Mouse (Mus musculus): Measurements from ENCODE around the gene Lamb1. TPM values are rescaled to one million over a fixed set of nuclear protein-coding genes. Genes with fewer than 3 reads are reported as not detected.

Lamb1 gene
- total RNA-seq, 2 experiments from 2014 or later = 266 to 279 TPM

DNA sequence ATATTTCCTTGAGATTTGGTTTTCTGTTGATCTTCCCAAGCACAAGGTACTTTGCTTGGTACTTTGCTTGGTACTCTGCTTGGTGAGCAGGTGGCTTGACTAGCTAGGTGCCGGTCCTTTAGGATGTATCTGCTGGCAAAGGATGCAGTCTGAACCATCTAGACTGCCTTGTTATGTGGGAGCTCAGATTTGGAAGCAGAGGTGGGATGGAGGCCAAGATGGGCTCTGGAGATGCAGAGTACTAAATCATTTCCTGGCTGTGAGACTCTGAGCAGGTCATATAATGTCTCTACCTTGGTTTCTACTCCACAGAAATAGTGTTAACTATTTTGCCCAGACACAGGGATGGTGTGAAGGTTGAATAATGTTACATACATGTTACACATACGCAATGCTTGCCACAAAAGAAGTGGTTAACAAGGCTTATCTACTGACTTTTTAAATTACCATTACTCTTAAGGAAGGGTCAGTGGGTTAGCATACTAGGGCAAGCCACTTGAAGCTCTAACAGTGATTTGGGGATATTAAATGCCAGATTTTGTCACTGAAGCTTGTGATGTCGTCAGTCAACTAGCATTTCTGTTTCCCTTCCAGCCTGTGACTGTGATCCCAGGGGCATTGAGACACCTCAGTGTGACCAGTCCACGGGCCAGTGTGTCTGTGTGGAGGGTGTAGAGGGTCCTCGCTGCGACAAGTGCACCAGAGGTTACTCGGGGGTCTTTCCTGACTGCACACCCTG, 52.8 kb downstream of the Lamb1 start:
- DNase-seq = no peak

DNA sequence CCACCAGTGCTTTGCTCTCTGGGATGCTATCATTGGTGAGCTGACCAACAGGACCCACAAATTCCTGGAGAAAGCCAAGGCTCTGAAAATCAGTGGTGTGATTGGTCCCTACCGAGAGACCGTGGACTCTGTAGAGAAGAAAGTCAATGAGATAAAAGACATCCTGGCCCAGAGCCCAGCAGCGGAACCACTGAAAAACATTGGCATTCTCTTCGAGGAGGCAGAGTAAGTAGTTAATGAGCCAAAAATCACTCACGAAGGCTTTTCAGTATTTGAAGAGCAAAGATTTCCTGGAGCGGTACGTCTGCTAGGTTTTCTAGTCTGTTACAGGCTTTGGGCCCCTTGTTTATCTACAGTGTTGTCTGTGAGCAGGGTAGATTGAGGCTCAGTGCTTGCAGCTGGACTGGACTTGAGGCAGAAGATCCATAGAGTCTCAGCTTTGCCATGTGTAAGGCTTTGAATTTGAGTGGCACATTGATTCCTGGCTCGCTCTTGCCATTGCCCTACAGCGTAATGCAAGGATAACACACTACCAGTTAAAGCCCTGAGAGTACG, 53.5 kb downstream of the Lamb1 start:
- DNase-seq = peak; percentile 72

DNA sequence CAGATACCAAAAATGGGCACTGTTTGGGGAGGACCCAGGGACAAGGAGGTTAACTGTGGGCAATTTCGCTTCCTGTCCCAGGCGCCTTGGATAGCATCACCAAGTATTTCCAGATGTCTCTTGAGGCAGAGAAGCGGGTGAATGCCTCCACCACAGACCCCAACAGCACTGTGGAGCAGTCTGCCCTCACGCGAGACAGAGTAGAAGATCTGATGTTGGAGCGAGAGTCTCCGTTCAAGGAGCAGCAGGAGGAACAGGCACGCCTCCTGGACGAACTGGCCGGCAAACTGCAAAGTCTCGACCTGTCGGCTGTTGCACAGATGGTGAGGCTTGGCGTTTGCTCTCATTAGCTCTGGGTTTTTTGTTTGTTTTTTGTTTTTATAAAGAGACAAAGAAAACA, 55.8 kb downstream of the Lamb1 start:
- DNase-seq = no peak

DNA sequence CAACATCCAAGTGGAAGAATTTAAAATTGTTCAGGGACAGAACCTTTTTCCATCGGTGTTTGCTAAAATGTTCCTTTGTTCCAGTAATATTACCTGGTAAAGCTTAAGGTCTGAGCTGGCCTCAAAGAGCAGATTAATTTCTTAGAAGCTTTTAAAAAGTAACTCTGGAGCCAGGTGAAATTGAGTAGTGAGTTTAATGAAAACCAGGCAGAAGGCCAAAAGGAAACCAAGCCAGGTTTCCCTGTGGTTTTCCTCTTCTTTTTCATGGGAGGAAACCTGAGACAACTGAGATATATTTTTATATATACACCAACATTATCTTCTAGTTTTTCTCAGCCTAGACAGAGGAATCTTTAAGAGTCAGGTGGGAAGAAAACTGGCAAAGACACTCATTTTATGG, 56.5 kb downstream of the Lamb1 start:
- DNase-seq = no peak

DNA sequence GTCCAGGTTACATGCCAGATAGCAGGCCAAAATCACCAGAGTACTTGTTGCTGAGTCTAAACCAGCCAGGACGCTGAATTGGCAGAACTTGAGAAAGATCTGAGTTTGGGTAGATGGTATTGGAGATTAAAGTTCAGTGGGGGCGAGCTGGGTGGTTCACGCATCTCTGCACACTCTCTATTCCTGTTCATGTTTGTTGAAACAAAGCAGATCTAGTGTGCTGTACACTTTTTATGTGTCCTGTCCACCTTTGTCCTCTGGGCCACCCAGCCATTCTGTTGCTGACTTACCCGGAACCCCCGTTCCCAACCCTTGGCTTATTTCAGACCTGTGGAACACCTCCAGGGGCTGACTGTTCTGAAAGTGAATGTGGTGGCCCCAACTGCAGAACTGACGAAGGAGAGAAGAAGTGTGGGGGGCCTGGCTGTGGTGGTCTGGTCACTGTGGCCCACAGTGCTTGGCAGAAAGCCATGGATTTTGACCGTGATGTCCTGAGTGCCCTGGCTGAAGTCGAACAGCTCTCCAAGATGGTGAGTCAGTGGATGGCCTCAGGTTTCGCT, 58.2 kb downstream of the Lamb1 start:
- DNase-seq = no peak

DNA sequence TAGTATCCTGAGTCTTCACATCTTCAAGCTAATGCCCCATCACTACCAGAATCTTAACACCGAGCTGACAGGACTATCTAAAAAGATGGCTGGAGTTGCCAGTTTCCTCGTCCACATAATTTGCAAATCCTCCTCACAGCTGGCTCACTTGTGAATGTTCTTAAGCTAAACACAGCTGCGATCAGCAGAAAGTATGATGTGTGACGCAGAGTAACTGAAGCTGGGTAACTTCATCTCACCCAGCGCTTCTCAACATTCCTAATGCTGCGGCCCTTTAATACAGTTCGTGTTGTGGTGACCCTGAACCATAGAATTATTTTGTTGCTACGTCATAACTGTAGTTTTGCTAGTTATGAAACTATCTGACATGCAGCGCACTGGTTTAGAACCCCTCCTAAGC, 62.1 kb downstream of the Lamb1 start:
- no peak for DNase-seq

DNA sequence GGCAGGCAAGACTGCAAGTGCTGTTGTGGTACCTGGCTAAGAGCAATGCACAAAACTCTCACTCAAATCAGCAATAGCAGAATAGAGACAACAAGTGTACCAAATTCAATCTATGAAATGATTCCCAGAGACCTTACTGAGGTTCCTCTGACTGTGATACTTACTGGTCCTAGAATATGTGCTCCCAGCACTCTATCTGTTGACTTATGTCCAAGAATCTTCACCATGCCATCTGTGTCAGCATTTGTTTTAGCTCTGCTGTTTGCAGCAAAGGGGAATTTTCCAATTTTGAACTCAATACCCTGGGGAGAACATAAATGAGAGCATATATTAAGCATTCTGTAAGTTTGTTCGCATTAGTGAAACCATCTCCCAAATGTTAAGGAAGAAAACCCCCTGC, 68.2 kb downstream of the Lamb1 start:
- no peak for DNase-seq

DNA sequence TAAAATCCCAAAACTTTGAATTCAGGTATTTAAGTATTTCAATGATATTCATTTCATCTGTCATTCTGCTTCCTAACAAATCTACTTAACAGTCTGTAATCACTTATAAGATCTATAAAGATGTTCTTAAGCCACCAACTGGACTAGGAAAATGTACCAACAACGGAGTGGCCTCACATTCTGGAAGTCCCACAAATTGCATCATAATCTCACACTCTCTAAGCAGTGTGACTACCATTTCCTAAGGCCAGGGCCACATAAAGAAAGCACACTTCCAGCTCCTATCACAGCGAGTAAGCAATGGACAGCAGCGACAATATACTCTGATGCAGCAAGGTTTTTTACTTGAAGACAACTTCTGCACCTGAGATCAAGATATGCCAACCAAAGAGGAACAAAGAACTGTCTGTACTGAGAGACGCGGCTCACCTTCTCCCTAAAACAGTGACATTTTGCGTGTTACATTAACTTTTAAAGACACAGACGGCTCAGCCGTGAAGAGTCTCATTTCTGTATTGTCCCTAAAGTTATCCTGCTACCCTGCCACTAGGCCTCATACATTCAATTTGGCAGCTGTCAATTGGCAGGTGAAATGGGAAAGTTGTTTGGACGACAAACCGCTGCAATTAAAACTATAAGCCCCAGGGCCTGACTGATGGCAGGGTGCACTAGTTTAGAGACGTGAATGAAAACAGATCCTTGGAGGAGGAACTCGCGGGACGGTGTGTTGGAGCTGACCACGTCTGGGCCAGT, 85.3 kb downstream of the Lamb1 start:
- no peak for DNase-seq

DNA sequence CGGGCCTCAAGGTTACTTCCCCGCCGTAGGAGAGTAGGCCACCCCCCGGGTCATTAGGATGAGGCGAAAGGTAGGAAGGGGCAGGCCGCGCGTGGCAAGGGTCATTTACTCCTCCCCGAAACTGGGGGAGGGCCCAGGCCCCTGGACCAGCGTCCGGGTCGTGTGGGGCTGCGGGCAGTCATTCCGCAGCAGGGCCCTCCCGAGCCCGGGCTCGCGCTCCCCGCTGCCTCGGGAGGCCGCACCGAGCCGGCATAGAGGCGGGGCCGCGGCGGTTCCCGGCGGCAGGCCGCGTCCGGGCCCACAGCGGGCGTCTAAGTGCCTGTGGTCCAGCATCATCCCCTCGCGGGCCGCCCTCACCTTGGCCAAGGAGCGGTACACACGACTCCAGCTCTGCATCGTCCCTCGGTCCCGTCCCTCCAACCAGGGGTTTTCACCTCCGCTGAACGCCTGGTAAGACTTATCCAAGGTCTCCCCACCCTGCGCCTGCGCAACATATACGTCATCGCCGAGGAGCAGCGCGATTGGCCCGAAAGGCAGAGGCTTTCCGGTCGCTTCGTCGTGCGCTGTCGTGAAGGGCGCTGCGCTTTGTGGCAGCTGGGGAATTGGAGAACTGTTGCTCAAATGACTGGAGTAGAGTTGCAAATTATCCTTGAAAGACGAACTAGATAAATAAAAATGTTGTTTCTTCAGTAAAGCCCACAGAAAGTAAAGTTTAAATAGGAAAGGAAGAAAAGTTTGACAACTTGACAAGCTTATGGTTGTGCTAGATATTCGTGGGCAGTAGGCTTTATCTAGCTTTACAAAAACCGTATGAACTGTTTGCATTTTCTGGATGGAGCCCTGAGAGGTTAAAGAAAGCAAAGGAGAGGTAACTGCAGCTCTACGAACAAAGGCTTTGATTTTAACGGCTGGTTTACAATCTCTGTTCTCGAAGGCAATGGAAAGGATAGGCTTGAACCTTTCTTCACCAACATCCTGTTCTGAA, 86.2 kb downstream of the Lamb1 start, which contains the start of gene Dld:
Gene Dld, minus strand, starts transcription at position 510 of the 985 bp plus-strand sequence.
- peak; percentile 98 for DNase-seq

DNA sequence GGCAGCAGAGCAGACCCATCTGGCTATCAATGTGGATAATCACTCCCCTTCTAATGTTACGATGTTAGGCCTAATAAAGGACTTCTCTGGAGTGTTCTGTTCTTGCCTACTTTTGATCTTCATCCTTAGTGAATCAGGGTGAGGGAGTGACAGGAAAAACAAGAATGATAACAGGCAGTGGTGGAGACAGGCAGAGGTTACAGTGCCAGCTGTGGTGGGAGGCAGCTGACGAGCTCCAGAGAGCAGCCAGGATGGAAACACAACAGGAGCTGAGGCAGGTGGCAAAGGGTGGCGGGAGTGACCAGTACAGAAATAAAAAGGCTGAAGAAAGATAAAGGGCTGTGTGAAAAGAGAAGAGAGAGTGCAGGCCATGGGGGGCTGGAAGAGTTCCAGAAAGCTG, 101.4 kb downstream of the Lamb1 start:
- DNase-seq = peak; percentile 36

DNA sequence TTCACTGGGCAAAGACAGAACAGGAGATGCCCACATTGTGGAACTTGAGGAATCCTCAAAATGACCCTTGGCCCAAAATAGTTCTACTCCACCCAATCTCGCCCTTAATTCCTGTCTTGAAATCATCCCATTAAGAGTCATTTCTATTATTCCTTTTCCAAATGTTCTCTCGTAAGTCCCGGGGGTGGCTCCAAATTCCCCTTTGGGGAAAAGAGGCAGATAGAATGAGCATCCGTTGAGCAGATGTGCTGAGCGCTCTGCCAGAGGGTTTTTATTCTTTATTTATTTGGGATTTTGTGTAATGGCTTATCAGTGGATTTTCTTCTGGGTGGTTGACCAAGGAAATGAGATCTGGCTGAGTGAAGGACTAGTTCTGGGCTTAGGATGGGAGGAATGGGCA, 102.7 kb downstream of the Lamb1 start:
- DNase-seq = no peak

DNA sequence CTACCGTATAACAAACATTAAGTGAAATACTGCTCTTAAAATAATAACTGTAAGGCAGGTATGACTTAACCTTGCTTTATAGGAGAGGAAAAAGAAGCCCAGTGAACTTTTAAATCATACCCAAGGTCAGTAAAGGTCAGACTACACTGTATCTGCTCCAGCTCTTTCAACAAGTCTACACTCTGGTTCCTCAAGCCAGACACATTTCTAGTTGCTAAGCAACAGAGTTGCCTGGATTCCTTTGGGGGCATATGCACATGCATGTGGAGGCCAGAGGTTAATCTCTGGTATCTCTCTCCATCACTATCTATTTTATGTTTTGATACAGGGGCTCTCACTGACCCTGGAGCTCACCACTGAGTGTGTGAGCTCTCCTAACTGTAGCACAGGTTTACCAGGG, 104.1 kb downstream of the Lamb1 start:
- no peak for DNase-seq

DNA sequence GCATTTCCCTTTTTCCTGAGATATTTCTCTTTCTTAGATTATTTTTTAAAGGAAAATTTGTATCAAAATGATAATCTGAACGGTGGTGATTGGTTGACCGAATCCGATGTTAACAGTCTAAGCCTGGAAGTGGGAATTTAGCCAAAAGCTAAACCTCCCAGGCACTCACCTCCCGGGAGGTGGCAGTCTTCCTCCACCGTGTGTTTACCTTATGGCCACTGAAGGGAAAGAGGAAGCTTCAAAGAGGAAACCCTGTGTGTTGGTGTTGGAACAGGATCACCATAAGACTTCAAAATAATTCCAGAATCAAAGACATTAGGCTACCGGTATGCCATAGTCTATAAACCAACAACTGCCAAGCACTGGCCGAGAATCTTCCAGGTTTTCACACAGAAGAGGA, 104.6 kb downstream of the Lamb1 start:
- no peak for DNase-seq

DNA sequence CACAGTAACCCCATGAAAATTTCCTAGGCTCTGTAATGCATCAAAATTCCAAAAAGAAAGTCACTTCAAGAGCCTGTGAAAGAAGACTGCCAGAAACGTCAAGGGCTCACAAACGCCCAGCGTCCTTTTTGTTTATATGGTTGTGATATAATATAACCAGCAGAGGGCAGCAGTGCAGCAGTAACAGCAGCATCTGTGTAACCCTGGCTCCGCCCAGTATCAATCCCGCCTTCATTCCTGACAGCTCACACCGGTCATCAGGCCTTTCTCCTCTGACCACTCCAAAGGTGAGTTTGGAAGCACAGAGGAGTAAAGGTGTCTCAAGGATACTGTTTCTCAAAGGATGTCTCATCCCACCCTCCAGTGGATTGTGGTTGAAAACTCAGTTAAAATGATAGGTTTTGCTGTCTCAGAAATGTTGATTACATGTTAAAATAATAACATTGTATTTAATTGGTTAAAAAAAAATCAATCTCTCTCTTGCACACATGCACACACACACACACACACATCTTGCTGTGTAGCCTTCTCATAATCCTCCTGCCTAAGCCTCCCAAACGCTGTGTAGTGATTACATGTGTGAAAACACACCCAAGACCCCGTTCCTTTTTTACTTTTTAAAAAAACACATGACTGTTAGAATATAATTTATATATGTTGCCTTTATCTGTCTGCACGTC, 109.7 kb downstream of the Lamb1 start:
- peak; percentile 75 for DNase-seq

DNA sequence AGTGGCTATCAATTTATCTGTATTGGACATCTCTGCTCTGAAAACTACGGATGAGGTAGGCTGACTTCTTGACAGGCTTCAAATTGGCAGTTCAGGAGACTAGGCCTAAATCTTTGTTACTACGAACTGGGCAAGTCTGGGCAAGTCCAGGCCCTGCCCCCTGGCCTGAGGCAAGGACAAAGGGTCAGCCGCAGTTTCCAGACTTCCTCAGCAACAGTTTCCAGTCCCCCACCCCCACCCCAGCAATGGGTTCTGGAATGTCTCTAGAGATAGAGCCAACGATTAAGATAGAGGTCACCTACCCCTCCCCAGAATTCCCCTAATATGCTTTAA, 110.2 kb downstream of the Lamb1 start:
- no peak for DNase-seq

DNA sequence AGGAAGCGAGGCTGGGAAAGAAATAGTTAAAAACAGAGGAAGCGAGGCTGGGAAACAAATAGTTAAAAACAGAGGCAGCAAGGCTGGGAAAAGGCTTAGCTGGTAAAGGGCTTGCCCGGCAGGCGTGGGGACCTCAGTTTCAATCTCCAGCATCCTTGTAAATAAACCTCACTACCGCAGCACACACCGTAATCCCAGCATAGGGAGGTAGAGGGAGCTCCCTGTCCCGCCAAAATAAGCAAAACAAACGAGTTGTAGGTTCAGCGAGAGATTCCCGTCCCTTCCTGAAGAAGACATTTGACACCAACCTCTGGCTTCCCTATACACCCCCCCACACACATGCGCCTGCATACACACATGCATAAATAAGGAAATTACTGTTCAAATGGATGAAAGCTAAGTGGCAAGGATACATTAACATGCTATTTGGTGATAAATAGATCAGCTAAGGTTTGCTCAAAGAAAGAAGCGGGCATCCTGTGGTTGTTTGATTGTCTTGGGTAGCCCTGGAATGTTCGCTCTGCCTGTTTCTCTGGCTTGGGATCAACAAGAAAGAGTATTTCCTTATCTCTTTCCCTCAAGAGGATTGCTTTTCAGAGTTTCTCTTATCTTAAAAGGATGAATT, 111.4 kb downstream of the Lamb1 start:
- DNase-seq = peak; percentile 22

DNA sequence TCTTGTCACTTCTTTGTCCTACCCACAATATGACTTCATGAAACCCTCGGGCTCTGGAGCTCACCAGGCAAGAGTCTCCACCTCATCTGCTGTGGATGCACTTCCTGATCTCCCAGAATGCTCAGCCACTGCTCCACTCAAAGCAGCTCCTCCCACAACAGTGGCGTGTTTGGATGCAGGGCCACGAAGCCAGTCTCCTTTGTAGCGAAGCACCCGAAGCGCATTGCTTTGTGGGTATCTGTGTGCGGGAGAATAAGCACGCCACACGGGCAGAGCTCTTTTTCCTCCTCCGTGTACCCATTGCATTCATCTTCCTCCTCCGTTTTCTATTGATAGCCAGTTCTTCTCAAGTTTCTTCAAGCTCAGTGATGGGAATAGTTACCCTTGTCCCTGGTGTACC, 112.2 kb downstream of the Lamb1 start:
- peak; percentile 6 for DNase-seq

Data from heart, postnatal 4 days (tissue).